Mouse (Mus musculus): ENCODE measurements around the gene Mpz. TPM values are rescaled to one million over a fixed set of nuclear protein-coding genes. Genes with fewer than 3 reads are reported as not detected.
"Not testable (repeated sequence)": the region's sequence is repeated elsewhere in the genome, so short reads cannot be mapped to it uniquely, and the experiment has no call there.

Mpz gene
- total RNA-seq, 2 experiments from 2014 or later: not detected

DNA sequence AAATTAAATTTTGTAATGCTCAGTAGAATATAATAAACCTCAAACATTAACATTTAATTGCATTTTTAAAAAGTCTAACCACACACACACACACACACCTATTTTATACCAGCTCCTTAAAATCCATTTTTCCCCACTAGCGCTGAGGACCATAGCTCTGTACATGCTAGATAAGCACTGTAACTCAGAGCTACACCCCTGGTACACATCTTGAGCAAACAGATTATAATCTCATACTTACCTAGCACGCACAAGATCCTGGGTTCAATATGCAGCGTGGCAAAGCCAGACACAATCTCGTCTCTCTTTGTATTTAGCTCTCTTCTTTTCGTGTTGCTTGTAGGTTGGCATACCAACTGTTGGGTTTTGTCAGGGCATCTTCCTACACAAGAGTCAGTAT is 26.1 kb upstream of the Mpz start:
- intact Hi-C loops (cut with DNase I): no loop called here
- no peak for DNase-seq

DNA sequence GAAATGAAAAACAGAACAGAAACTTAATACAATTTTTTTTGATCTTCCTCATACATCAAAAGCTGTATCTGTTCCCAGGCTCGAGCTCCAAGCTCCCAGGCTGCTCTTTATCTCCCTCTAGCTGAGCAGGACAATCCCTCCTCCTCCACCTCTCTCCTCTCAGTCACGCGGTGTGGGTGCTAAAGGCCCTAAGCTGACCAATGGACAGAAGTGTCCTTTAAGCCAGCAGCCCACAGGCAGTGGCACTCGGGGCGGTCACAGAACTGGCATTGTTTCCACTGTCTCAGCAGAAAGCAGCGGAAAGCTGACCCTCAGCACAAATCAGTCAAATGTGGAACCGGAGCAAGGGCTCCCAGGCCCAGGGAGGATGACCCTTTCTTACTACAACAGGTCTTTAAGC is 21.3 kb upstream of the Mpz start:
- DNase-seq: no peak
- intact Hi-C loops (cut with DNase I): no loop called here

DNA sequence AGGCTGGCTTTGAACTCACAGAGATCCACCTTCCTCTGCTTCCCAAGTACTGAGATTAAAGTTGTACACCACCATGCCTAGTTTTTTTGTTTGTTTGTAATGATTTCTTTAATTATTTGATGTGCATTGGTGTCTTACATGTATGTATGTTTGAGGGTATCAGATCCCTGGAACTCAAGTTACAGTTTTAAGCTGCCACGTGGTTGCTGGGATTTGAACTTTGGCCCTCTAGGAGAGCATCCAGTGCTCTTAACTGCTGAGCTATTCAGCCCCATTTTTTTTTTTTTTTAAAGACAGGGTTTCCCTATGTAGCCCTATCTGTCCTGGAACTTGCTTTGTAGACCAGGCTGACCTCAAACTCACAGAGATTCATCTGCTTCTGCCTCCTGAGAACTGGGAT is 19.5 kb upstream of the Mpz start:
- intact Hi-C loops (cut with DNase I): no loop called here
- DNase-seq: no peak

DNA sequence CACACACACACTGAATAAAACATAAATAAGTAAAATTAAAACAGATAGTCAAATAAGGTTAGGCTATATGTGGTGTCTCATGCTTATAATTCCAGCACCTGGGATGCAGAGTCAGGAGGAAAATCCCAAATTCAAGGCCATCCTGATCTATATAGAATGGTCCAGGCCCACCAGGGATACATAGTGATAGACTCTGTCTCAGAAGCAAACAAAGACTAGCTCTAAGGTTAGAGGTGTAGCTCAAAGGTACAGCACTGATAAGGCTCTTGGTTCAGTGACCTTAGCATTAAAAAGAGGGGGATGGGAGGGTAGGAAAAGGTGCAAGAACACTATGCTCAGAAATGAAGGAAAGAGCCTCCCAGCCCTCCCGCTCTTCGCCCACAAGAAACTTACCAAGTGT is 14.9 kb upstream of the Mpz start:
- intact Hi-C loops (cut with DNase I): no loop called here
- no peak for DNase-seq

DNA sequence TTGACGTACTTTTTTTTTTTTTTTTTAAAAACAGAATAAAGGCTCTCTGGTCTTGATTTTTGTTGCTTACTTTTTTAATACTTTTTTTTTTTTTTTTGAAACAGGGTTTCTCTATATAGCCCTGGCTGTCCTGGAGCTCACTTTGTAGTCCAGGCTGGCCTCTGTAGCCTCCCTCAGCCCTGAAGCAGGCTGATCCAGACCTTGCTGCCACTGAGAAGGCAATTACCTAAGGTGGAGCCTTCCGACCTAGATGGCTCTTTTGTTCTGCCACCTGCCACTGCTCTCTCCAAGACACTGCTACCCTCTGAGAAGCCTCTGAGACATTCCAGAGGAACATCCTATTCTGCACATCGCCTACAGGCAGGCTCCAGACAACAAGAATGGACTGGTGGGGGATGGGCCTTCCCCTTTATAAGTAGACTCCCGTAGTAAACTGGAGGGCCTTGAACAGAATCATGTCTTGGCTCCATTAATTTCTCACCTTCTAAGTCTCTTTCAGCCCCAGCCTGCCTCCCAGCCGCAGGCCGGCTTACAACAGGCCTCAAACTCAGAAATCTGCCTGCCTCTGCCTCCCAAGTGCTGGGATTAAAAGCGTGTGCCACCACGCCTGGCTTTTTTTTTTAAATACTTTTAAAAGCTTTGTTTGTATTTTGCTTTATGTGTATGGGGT is 12.9 kb upstream of the Mpz start:
- intact Hi-C loops (cut with DNase I); DNase-seq: not testable (repeated sequence)

DNA sequence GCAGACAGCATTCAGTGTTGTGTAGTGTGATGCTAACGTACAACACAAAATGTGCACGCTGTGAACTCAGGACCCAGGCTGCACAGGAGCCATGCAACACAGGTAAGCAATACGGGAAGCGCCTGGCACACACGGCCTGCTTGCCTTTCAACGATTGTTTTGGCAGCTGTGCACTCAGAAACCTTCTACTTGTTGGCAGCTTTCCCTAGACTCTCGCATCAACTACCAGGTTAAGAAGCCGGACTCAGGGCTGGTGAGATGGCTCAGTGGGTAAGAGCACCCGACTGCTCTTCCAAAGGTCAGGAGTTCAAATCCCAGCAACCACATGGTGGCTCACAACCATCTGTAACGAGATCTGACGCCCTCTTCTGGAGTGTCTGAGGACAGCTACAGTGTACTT is 7.5 kb upstream of the Mpz start:
- intact Hi-C loops (cut with DNase I); DNase-seq: not testable (repeated sequence)

DNA sequence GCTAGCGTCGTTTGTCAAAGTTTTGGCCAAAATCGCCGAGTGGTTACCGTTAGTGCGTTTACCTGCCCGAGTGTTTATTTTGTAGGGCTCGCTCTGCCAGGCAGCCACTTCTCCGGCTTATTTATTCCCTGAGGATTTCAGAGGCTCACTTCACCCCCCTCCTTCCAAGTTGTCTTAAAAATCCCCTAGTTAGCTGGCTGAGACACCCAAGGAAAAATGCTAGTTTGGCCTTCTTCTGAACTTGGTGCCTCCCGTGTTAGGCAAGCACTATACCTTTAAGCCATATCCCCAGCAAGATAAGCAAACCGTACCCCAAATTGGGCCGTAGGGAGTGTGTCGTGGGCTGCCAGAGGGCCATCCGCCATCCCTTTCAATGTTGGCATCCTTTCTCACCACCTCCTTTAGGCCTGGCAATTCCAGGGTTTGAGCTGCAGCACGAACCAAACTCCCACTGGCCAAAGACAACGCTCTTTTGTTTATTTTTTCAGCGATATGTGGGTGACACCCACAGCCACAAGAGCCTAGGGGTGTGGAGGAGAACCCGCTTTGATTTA is 404 bp downstream of the Mpz start:
- intact Hi-C loops (cut with DNase I): no loop called here
- DNase-seq: peak; percentile 8

DNA sequence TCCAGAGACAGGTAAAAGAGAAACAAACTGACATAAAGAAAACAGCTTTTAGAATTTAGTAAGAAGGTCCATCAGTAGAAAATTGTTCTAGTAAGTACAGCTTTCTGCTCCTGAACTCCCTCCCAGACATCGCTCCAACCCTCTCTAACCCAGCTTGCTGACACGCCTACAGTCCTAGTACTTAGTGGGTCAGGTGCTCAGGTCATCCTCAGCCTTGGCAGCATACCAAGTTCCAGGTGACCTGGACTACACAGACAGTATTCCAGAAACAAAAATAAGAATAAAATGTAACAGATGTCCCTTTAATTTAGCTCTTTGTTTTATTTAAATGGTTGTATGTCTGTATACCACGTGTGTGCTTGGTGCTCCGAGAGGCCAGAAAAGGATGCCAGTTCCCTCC is 1.5 kb downstream of the Mpz start:
- intact Hi-C loops (cut with DNase I): no loop called here
- DNase-seq: no peak

DNA sequence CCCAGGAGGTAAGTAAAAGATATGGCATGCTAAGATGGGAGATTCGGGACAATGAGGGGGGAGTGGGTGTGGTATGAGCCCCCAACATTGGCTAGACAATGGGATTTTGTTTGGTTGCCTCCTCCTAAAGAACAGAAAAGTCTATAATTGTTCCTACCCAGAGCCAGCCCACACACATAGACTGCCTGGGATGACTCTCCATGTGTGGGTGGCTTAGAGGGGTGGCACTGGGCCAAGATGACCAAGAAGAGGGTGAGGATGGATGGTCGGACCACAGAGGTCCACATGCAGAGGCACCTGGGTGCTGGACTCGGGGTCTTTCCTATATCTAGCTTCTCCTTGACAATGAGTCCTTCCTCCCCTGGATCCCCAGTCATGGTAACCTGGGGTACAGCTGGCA is 6.1 kb downstream of the Mpz start:
- intact Hi-C loops (cut with DNase I): no loop called here

DNA sequence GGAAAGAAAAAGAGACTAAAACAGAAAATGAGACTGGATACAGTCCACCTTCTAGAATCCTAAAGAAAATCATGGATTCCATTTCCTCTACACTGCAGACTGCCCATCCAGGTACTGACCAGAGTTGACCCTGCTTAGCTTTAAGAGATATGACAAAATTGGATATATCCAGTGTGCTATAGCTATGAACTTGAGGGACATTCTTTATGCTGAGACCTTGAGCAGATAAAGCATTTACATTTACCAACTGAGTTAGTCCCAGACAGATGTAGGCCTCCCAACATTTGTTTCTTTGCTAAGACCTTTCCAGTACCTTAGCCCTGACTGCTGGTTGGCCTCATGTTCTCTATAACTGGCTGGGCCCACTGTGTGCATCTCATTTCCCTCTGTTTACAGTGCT is 7.5 kb downstream of the Mpz start:
- intact Hi-C loops (cut with DNase I): no loop called here
- no peak for DNase-seq

More for the DNA sequence above, 6.1 kb downstream of the Mpz start:
- DNase-seq: no peak

DNA sequence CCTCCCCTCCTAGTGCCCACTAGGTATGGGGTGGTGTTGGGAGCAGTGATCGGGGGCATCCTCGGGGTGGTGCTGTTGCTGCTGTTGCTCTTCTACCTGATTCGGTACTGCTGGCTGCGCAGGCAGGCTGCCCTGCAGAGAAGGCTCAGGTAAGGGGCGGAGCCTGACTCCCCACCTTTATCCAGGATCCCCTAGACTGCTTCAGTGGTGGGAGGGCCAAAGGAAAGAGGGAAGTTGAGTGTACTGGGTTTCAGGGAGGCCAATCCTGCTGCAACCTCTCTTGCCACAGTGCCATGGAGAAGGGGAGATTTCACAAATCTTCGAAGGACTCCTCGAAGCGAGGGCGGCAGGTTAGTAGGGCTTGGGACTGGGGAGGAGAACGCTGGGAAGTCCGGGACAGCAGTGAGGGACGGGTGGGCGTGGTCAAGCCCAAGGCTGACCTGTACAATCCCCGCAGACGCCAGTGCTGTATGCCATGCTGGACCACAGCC is 9.0 kb downstream of the Mpz start:
- no peak for DNase-seq
- intact Hi-C loops (cut with DNase I): no loop called here

DNA sequence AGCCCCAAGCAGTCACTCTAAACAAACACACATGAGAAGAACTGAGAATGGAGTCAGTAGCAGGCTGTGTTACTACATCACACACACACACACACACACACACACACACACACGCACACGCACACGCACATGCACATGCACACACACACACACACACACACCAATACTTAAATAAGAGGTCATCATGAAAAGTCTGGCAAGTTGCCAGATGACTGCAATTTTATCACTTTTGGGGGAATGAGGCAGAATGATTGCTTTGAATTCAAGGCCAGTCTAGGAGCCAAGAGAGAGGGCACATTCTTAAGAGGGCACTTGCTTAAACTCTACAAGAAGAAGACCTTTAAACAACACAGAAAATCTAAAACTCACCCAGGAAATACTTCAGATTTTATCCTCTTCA is 12.0 kb downstream of the Mpz start:
- no peak for DNase-seq
- intact Hi-C loops (cut with DNase I): loop anchor here (10.0 kb wide), 1 partner anchor 52 kb away; the partner anchor contains the start of gene Nr1i3

DNA sequence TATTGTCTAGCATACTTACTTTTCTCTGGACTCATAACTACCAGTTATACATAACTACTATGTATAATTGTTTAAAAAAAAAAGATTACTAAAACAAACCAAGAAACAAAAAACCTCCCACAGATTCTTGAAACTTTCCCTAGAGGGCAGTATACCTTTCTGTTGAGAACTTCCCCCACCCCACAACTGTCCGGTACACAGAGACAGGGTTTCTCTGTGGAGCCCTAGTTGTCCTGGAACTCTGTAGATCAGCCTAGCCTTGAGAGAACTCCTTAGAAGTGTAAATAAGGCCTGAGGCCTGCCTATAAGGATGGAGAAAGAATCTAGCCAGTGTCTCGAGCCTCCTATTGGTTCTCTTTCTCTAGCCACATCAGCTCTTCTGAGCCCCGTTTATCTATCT is 13.7 kb downstream of the Mpz start:
- intact Hi-C loops (cut with DNase I): loop anchor here (10.0 kb wide), 1 partner anchor 51 kb away; the partner anchor contains the start of gene Nr1i3

DNA sequence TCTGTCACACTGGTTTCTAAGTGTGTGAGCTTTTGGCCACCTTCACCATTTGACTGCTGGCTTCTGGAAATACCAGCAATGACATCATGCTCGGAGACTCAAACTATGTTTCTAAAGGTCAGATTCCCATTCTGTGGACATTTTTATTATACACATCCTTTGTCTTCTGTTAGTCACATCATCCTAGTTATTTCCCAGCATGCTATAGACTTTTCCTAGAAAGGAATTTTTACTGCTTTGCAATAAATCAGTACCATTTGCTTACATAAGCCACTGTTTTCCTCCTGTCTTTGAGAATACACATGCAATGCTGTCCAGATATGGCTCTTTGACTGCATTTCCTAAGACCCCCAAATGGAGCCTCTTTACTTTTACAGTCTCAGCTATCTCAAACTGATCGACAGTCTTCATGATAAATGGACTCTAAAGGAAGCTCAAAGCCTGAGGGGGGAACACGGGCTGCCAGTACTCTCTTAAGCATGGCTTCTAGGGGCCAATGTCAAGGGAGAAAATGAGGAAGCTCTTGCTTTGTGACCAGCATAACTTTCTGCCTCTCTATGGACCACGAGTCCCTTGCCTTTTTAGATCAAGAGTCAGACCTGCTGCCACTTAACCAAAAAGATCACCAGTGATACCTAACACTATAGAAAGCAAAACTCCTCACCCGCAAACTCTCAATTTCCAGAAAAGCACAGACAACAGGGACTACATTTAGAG is 15.3 kb downstream of the Mpz start:
- intact Hi-C loops (cut with DNase I): loop anchor here (10.0 kb wide), 1 partner anchor 49 kb away; the partner anchor contains the start of gene Nr1i3
- no peak for DNase-seq

More for the DNA sequence above, 13.7 kb downstream of the Mpz start:
- no peak for DNase-seq

DNA sequence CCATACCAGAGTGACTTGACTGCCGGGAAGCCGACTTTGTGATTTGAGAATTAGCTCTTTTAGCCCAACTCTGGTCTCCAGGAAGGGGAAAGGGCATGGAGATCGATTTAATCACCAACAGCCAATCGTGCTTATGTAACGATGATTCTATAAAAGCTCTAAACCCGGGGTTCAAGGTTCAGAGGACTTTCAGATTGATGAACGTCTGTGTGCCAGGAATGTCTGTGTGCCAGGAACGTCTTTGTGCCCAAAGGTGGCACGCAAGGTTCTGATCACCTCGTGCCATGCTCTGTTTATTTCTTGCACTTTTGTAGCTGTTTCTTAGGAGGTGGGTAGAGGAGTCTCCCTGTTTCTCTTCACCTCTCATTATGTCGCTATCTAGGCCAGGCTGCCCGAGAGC is 18.4 kb downstream of the Mpz start:
- no peak for DNase-seq
- intact Hi-C loops (cut with DNase I): loop anchor here (10.0 kb wide), 1 partner anchor 46 kb away; the partner anchor contains the start of gene Nr1i3

DNA sequence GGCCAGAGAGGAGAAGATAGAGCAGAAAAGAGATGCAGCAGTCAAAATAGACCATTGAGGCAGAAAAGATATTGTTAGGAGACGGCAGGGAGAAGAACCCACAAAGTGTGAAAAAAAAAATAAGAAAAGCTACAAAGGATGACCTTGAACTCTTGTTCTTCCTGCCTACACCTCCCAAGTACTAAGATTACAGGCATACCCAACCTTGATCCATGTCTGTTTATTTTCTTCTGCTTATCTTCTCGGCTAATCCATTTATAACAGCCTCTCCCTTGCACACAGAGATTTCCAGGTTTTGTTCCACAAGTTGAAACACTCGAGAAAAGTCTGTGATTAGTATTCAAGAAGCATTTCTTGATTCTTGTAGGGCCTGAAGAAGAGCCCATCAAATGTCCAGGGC is 19.4 kb downstream of the Mpz start:
- DNase-seq: no peak
- intact Hi-C loops (cut with DNase I): loop anchor here (10.0 kb wide), 1 partner anchor 45 kb away; the partner anchor contains the start of gene Nr1i3

DNA sequence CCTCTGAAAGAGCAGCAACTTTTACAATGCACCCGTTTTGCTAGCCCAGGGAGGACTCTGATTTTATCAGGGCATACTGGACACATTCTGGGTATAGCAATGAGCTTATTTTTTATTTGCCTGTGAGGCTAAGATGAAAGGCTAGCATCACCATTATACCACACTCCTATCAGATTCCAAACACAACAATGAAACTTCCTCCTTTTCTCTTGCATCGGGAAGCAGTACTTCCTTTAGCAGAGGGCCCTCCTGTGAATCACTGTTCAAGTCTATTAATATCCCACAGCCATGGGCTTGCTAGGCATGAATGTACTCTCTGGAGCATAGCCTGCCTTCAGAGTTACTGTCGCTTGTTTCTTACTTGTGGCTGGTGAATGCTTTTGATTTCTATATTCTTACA is 20.6 kb downstream of the Mpz start:
- no peak for DNase-seq
- intact Hi-C loops (cut with DNase I): no loop called here

DNA sequence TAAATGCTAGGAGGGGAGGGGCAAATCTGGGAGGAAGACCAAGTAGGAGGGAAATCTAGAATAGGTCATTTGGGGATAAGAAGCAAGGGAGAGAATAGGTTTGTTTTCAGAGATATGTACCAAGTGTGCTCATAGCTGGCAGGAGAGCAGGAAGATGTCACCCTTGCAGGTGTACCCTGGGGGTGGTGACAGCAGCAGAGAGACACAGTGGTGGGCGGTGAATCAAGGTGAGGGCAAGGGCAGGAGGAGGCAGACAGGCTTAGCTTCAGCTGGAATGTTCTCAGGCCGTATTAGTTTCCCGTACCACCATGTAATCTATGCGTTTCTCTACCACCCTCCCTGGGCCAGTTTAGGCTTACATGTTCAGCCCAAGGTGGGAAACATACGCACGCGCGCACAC is 22.3 kb downstream of the Mpz start:
- DNase-seq: no peak
- intact Hi-C loops (cut with DNase I): no loop called here

DNA sequence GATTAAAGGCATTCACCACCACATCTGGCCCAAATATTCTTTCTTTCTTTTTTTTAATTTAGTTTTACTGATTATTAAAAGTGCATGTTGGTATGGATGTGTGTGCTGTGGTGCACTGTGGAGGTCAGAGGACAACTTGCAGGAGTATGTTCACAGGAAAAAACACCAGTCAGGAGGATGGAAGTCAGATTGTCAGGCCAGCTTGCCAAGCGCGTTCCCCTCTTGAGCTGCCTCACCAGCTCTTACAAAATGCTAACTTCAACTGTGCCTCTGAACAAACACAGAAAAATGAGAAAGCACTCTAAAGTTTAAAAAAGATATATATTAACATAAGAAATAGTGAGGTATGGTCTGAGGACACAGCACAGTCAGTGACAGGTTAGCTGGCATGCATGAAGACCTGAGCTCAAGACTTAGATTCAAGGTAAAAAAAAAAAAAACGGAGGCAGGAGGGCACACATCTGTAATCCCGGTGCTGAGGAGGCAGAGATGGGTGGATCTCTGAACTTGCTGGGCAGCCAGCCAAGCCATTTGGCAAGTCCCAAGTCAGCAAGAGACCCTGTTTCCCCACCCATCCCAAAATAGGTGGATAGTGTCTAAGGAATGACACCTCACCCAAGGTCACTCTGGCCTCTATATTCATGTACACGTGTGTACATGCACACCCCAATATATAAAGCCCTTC is 29.1 kb downstream of the Mpz start:
- no peak for DNase-seq
- intact Hi-C loops (cut with DNase I): no loop called here

DNA sequence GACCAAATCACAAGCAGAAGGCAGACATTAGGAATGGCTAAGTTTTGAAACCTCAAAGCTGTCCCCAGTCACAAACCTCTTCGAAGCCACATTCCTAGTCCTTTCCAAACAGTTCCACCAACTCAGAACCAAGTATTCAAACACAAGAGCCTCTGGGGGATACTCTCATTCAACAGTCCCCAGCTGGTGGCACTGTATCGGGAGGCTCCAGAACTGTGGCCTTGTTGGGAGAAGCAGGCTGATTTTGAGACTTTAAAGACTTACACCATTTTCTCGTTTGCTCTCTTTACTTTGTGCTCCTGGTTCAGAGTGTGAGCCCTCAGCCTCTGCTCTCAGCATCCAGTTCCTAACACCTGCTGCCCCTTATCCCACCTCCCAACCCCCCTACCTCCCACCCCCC is 32.5 kb downstream of the Mpz start:
- no peak for DNase-seq
- intact Hi-C loops (cut with DNase I): no loop called here

DNA sequence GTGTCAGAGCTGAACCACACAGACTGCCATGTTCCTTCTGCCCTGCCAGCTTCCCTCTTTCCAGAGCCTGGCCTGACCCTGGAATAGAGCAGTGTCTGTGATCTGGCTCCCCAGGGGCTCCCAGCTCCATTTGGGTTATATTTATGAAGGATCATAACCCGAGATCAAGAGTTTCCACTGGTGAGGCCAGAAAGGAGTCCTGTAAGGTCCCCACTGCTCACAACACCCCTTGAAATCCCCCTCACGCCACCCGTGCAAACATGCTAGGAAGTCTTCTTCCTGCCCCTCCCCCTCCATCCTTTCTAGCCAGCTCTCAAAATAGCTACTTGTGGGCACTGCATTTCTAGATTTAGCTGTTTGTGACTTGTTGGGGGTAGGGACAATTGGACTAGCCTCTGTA is 33.1 kb downstream of the Mpz start:
- intact Hi-C loops (cut with DNase I): no loop called here
- DNase-seq: no peak

Measured in left cerebral cortex, postnatal 4 days (tissue).